Mouse (Mus musculus): Measurements from ENCODE around the gene Arsk. TPM values are rescaled to one million over a fixed set of nuclear protein-coding genes. Genes with fewer than 3 reads are reported as not detected.
A peak's percentile ranks its signal among the peaks of the same experiment; 100 is the strongest.

Gene Arsk
- total RNA-seq (2014; rRNA removed; ENCODE audit: low replicate concordance) (1.4 and 2.9 TPM in 2 replicates), polyA plus RNA-seq (2015; fragmentation: Nextera tagmentation; extraction: Ambion mirVana) (2.4 and 2.7 TPM in 2 replicates)

GRCm38 (mm10) chr13:76098493-76099303 is at the start of gene Arsk, which contains the start of gene Ttc37:
Arsk (minus strand) TSS chr13:76098660.
Ttc37 (plus strand) TSS chr13:76098734.
- H3K4me3 ChIP-seq (ENCODE audit: low read depth, low read length) = peak within 1 kb of the TSS; percentile 76
- peak within 1 kb of the TSS; percentile 70 for H3K4me2 ChIP-seq (ENCODE audit: low read depth, low read length)
- DNase-seq (ENCODE audit: low spot score) (peak; percentile 99), ATAC-seq (ENCODE audit: insufficient read depth, low read depth) (peak; percentile 98)
- under 1% methylated on average over 34 of the region's 34 CpGs for WGBS
- no peaks in the 10 kb centered on the region for H3K27me3 ChIP-seq (ENCODE audit: control insufficient read depth, insufficient read depth, low read length)
- H3K9ac ChIP-seq (replicated peaks; ENCODE audit: low read depth, low read length) = peak within 1 kb of the TSS; percentile 67
- H3K9me3 ChIP-seq (replicated peaks; ENCODE audit: control insufficient read depth, low read length) = no peaks in the 10 kb centered on the region
- peak within 1 kb of the TSS; percentile 63 for H3K27ac ChIP-seq (ENCODE audit: low read depth)
- no peak for TF ChIP-seq EP300 (IDR thresholded peaks at IDR 0.05; ENCODE audit: low read depth)
- TF ChIP-seq CTCF (IDR thresholded peaks at IDR 0.05; ENCODE audit: low read depth) = no peak
- H3K4me1 ChIP-seq (ENCODE audit: control insufficient read depth, insufficient read depth) = peaks cover 9% of the 10 kb centered on the region; the same call in 1 of the 2 replicates
- H3K36me3 ChIP-seq (replicated peaks; ENCODE audit: control insufficient read depth, insufficient read depth, low read length) = no peaks in the 10 kb centered on the region

- Histone ChIP-seq H3K4me3 (ENCODE audit: low read depth, low read length) (no peak overlapping the region), H3K4me1 (ENCODE audit: control insufficient read depth, insufficient read depth) (no peaks in the 10 kb centered on the region), H3K27me3 (ENCODE audit: control insufficient read depth, insufficient read depth, low read length) (no peaks in the 10 kb centered on the region), H3K4me2 (ENCODE audit: low read depth, low read length) (no peak overlapping the region), H3K36me3 (replicated peaks; ENCODE audit: control insufficient read depth, insufficient read depth, low read length) (peaks cover 40% of the 10 kb centered on the region), H3K9me3 (replicated peaks; ENCODE audit: control insufficient read depth, low read length) (no peaks in the 10 kb centered on the region), H3K9ac (replicated peaks; ENCODE audit: low read depth, low read length) (no peak overlapping the region), H3K27ac (ENCODE audit: low read depth) (no peak overlapping the region)
- no peak for DNase-seq (ENCODE audit: low spot score)
- 67% methylated on average over 12 of the region's 12 CpGs for WGBS
- ATAC-seq (ENCODE audit: insufficient read depth, low read depth) = no peak
- no peak for TF ChIP-seq CTCF (IDR thresholded peaks at IDR 0.05; ENCODE audit: low read depth)
- no peak for TF ChIP-seq EP300 (IDR thresholded peaks at IDR 0.05; ENCODE audit: low read depth)
Observed at GRCm38 (mm10) chr13:76141117-76141808, 42.8 kb upstream of the Arsk start.

- H3K36me3 ChIP-seq (replicated peaks; ENCODE audit: control insufficient read depth, insufficient read depth, low read length) = peaks cover 56% of the 10 kb centered on the region
Observed at GRCm38 (mm10) chr13:76138862-76139261, 40.4 kb upstream of the Arsk start.

GRCm38 (mm10) chr13:76132415-76132814 is 34.0 kb upstream of the Arsk start:
- ATAC-seq (ENCODE audit: insufficient read depth, low read depth) (no peak), DNase-seq (ENCODE audit: low spot score) (no peak)
- Histone ChIP-seq H3K27ac (ENCODE audit: low read depth) (no peak overlapping the region), H3K9ac (replicated peaks; ENCODE audit: low read depth, low read length) (no peak overlapping the region), H3K4me2 (ENCODE audit: low read depth, low read length) (no peak overlapping the region), H3K4me3 (ENCODE audit: low read depth, low read length) (no peak overlapping the region), H3K36me3 (replicated peaks; ENCODE audit: control insufficient read depth, insufficient read depth, low read length) (peaks cover 71% of the 10 kb centered on the region), H3K27me3 (ENCODE audit: control insufficient read depth, insufficient read depth, low read length) (no peaks in the 10 kb centered on the region), H3K9me3 (replicated peaks; ENCODE audit: control insufficient read depth, low read length) (no peaks in the 10 kb centered on the region), H3K4me1 (ENCODE audit: control insufficient read depth, insufficient read depth) (no peaks in the 10 kb centered on the region)
- WGBS = 86% methylated on average over 4 of the region's 4 CpGs
- TF ChIP-seq CTCF (IDR thresholded peaks at IDR 0.05; ENCODE audit: low read depth) (no peak), EP300 (IDR thresholded peaks at IDR 0.05; ENCODE audit: low read depth) (no peak)

More at GRCm38 (mm10) chr13:76138862-76139261, 40.4 kb upstream of the Arsk start:
- no peak for ATAC-seq (ENCODE audit: insufficient read depth, low read depth)
- H3K4me3 ChIP-seq (ENCODE audit: low read depth, low read length) = no peak overlapping the region
- no peak overlapping the region for H3K9ac ChIP-seq (replicated peaks; ENCODE audit: low read depth, low read length)
- no peak overlapping the region for H3K27ac ChIP-seq (ENCODE audit: low read depth)
- WGBS = 78% methylated on average over 3 of the region's 3 CpGs
- DNase-seq (ENCODE audit: low spot score) = no peak
- no peak for TF ChIP-seq CTCF (IDR thresholded peaks at IDR 0.05; ENCODE audit: low read depth)
- no peaks in the 10 kb centered on the region for H3K4me1 ChIP-seq (ENCODE audit: control insufficient read depth, insufficient read depth)
- H3K9me3 ChIP-seq (replicated peaks; ENCODE audit: control insufficient read depth, low read length) = no peaks in the 10 kb centered on the region
- H3K27me3 ChIP-seq (ENCODE audit: control insufficient read depth, insufficient read depth, low read length) = no peaks in the 10 kb centered on the region
- H3K4me2 ChIP-seq (ENCODE audit: low read depth, low read length) = no peak overlapping the region

GRCm38 (mm10) chr13:76128799-76129198 is 30.3 kb upstream of the Arsk start:
- DNase-seq (ENCODE audit: low spot score) (no peak), ATAC-seq (ENCODE audit: insufficient read depth, low read depth) (no peak)
- Histone ChIP-seq H3K36me3 (replicated peaks; ENCODE audit: control insufficient read depth, insufficient read depth, low read length) (peaks cover 79% of the 10 kb centered on the region), H3K4me2 (ENCODE audit: low read depth, low read length) (no peak overlapping the region), H3K27me3 (ENCODE audit: control insufficient read depth, insufficient read depth, low read length) (no peaks in the 10 kb centered on the region), H3K27ac (ENCODE audit: low read depth) (no peak overlapping the region), H3K4me1 (ENCODE audit: control insufficient read depth, insufficient read depth) (no peaks in the 10 kb centered on the region), H3K9me3 (replicated peaks; ENCODE audit: control insufficient read depth, low read length) (no peaks in the 10 kb centered on the region), H3K9ac (replicated peaks; ENCODE audit: low read depth, low read length) (no peak overlapping the region), H3K4me3 (ENCODE audit: low read depth, low read length) (no peak overlapping the region)
- 89% methylated on average over 4 of the region's 4 CpGs for WGBS
- no peak for TF ChIP-seq CTCF (IDR thresholded peaks at IDR 0.05; ENCODE audit: low read depth)
- no peak for TF ChIP-seq EP300 (IDR thresholded peaks at IDR 0.05; ENCODE audit: low read depth)

All from heart, postnatal 0 days (tissue).